Mouse (Mus musculus) stomach, postnatal 0 days (tissue): ENCODE measurements around the gene Brd3. TPM values are rescaled to one million over a fixed set of nuclear protein-coding genes. Genes with fewer than 3 reads are reported as not detected.
"Not testable (repeated sequence)": the region's sequence is repeated elsewhere in the genome, so short reads cannot be mapped to it uniquely, and the experiment has no call there.

ENCODE experiments used
- ATAC-seq: fragments of 200-750 bp; cut with Nextera tagmentation; 2 replicates; pipeline ENCODE4 v1.8.0; 2017; ENCODE audit not compliant: low FRiP score, low TSS enrichment
- DNase-seq: peaks from one replicate; pipeline ENCODE4 v3.0.0-alpha.2; 2016; ENCODE audit warnings: low spot score
- H3K27ac ChIP-seq: fragments of 300-500 bp; sonication (generic); replicated peaks from 2 replicates; pipeline ENCODE4 v1.5.1; 2014; ENCODE audit warnings: mild to moderate bottlenecking, control low read depth
- H3K27me3 ChIP-seq: fragments of 300-500 bp; sonication (generic); 2 replicates; pipeline ENCODE4 v1.6.1; 2014; ENCODE audit warnings: low read length; ENCODE audit not compliant: control insufficient read depth, insufficient read depth
- H3K36me3 ChIP-seq: fragments of 300-500 bp; sonication (generic); 2 replicates; pipeline ENCODE4 v1.6.1; 2014; ENCODE audit warnings: low read length, mixed read lengths; ENCODE audit not compliant: control insufficient read depth, insufficient read depth
- H3K4me1 ChIP-seq: fragments of 300-500 bp; sonication (generic); replicated peaks from 2 replicates; pipeline ENCODE4 v1.6.1; 2014; ENCODE audit warnings: antibody characterized with exemption; ENCODE audit not compliant: control insufficient read depth, insufficient read depth
- H3K4me2 ChIP-seq: fragments of 300-500 bp; sonication (generic); replicated peaks from 2 replicates; pipeline ENCODE4 v1.6.1; 2014; ENCODE audit warnings: low read depth, mild to moderate bottlenecking, control low read depth, moderate library complexity
- H3K4me3 ChIP-seq: fragments of 300-500 bp; sonication (generic); 2 replicates; pipeline ENCODE4 v1.5.1; 2014; ENCODE audit warnings: low read depth, low read length, control low read depth
- H3K9ac ChIP-seq: fragments of 300-500 bp; sonication (generic); 2 replicates; pipeline ENCODE4 v1.6.1; 2014; ENCODE audit warnings: mild to moderate bottlenecking, low read length, control low read depth, mixed read lengths
- H3K9me3 ChIP-seq: fragments of 300-500 bp; sonication (generic); 2 replicates; pipeline ENCODE4 v1.6.1; 2016; ENCODE audit warnings: low read length; ENCODE audit not compliant: control insufficient read depth
- CTCF ChIP-seq: IDR thresholded peaks from 2 replicates; pipeline ENCODE4 v1.5.1; 2016; ENCODE audit warnings: antibody characterized with exemption, low read depth, mild to moderate bottlenecking, moderate library complexity
- EP300 ChIP-seq: optimal IDR thresholded peaks from 2 replicates; pipeline ENCODE3; 2016; ENCODE audit warnings: antibody characterized with exemption
- WGBS: fragments of 180-500 bp; shearing (Covaris S2); extraction: QIAGEN DNeasy Blood & Tissue Kit; methylation state at CpG from one replicate; pipeline ENCODE4 v1.1.7; 2014; 5-methylcytosine and 5-hydroxymethylcytosine counted together
- polyA plus RNA-seq: library from polyadenylated mRNA; unstranded; fragments of >200 nt; fragmentation: Nextera tagmentation; extraction: Ambion mirVana; gene quantifications from 2 replicates; pipeline ENCODE4 v1.2.1, GENCODE M21; 2015

The Brd3 gene
- polyA plus RNA-seq, 1 experiment from 2014 or later = 41.0 TPM

DNA sequence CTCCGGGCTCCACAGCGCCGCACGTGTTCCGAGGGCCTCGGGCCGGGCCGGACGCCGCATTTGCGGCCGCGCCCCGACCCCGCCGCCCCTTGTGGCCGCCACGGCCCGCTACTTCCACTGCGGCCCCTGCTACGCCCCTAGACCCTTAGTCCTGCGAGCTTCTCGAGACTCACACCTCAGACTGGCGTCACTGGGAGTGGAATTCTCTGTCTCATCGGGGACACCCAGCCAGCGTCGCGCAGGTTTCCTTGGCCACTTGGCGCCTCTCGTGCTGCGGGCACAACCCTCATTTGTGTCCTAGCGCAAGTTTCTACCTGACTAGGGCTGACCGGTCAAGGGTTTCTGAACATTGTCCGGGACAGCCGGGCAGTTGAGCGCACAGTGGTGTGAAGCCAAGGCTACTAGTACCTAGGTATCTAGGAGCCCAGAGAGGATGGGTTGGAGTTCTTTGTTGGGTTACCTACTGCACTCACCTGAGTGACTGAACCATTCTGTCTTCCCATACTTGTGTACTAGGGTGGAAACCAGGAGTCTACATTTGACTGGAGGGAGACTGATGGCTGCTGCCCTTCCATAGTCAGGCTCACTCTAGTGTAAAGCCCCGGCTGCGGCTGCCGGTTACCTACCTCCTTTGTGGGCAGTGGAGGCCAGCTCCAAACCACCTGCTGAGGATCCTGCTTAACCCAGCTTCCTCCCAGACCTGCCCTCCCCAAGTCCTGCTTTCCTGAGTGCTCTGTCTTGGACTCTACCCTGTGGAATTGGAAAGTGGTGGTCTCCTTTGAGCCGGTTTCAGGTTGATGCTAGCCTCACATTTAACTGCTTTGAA is 8.1 kb upstream of the Brd3 start:
- ATAC-seq (peak; percentile 6), DNase-seq (peak; percentile 27)
- H3K9me3 ChIP-seq = no peaks in the 10 kb centered on the region
- H3K27me3 ChIP-seq = no peaks in the 10 kb centered on the region
- H3K36me3 ChIP-seq = 0 out of 2 replicates have a peak, but pooled peaks cover 2% of the 10 kb centered on the region
- under 1% methylated on average over 40 of the region's 40 CpGs for WGBS
- peak overlapping the region; percentile 89 for H3K27ac ChIP-seq
- peak overlapping the region; percentile 89 for H3K4me2 ChIP-seq
- peaks cover 10% of the 10 kb centered on the region for H3K4me1 ChIP-seq
- H3K4me3 ChIP-seq = peak overlapping the region; percentile 82
- TF ChIP-seq CTCF = no peak
- no peak for TF ChIP-seq EP300
- peak overlapping the region; percentile 87 for H3K9ac ChIP-seq

DNA sequence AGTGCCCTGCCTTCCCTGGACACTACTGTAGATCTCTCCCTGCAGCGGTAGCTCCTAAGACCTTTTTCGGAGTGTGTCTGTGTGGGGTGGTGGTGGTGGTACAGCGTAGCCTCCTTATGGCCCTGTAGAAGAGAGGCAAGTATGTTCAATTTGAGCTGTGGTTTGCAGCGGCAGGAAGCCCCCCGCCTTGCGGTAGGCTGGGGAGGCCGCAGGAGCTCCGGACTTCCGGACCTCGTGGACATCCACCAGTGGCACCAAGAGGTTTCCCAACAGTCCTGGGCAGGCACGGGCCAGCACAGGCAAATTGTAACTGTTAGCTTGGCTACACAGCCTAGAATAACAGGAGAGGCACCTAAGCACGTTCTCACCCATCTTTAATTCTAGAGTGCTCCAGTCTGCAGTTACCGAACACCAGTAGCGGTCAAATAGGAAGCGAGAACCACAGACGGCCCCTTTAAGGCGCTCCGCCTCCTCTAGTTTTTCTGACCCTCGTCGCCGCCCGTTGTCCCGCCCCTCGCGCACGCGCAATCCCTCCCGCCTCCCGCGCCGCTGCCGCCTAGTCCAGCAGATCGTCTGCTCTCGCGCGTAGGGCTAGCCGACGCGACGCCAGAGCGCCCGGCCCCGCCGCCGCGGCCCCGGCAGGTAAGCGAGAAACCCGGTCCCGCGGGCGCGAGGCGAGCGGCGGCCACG is 7.3 kb upstream of the Brd3 start, which contains the start of gene Wdr5:
Wdr5 (plus strand) TSS at position 519 of the 690 bp plus-strand sequence.
- Histone ChIP-seq H3K9ac (peak within 1 kb of the TSS; percentile 87), H3K27me3 (no peaks in the 10 kb centered on the region), H3K27ac (peak within 1 kb of the TSS; percentile 89), H3K4me1 (peaks cover 10% of the 10 kb centered on the region), H3K4me3 (peak within 1 kb of the TSS; percentile 82), H3K4me2 (peak within 1 kb of the TSS; percentile 89), H3K9me3 (no peaks in the 10 kb centered on the region), H3K36me3 (0 out of 2 replicates have a peak, but pooled peaks cover 2% of the 10 kb centered on the region)
- DNase-seq (peak; percentile 96), ATAC-seq (peak; percentile 93)
- under 1% methylated on average over 57 of the region's 57 CpGs for WGBS
- peak; percentile 81 for TF ChIP-seq CTCF
- no peak for TF ChIP-seq EP300

DNA sequence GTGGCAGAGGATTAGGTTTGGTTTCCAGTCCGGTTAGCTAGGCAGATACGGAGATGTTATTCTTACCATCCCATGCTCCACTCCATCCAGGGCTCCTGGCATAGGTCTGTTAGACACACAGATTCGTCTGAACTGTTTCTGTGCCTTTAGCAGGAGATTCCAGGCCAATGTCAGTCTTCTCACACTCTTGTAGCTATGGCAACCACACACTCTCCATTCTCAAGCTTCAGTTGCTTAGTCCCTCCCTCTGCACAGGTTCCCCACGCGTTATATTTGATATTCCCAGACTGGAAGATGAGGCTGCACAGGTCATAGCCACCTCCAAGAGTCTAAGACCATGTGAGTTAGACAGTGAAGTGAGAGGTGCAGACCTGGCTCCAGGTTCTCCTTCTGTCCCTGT is 6.4 kb upstream of the Brd3 start:
- Histone ChIP-seq H3K9me3 (no peaks in the 10 kb centered on the region), H3K4me1 (peaks cover 10% of the 10 kb centered on the region), H3K4me2 (peak overlapping the region; percentile 89), H3K4me3 (peak overlapping the region; percentile 82), H3K27ac (peak overlapping the region; percentile 89), H3K27me3 (no peaks in the 10 kb centered on the region), H3K36me3 (0 out of 2 replicates have a peak, but pooled peaks cover 2% of the 10 kb centered on the region), H3K9ac (peak overlapping the region; percentile 87)
- DNase-seq = no peak
- ATAC-seq = no peak
- TF ChIP-seq CTCF (no peak), EP300 (no peak)
- WGBS = 59% methylated on average over 5 of the region's 5 CpGs

DNA sequence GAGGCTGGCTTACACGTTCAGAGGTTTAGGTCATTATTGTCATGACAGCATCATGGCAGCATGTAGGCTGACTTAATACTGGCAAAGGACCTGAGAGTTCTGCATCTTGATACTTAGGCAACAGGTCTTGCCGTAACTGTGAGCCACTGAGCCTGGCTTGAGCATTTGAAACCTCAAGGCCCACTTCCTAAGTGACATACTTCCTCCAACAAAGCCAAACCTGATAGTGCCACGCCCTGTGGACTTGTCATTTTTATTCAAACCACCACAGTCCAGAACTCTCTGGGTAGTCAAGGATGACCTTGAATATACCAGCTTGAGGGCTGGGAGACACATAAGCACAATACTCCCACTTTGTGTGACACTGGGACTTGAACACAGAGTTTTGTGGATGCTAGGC is 5.4 kb upstream of the Brd3 start:
- 93% methylated on average over 3 of the region's 3 CpGs for WGBS

DNA sequence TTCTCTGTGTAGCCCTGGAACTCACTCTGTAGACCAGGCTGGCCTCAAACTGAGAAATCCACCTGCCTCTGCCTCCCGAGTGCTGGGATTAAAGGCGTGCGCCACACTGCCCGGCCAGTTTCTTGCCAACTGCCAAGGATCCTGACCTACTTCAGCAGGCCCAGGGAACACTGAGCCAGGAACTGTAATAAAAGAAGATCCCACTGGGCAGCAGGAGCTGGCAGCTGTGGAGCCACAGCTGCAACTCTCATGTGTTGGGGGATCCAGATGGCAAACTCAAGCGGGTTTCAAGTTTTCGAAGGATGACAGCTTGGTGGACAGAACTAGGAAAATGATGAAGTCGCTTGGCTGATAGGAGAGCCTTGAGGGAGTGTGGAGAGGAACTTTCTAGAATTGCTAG is 3.2 kb upstream of the Brd3 start:
- no peaks in the 10 kb centered on the region for H3K27me3 ChIP-seq
- H3K4me1 ChIP-seq = peaks cover 4% of the 10 kb centered on the region; the same call in 1 of the 2 replicates
- DNase-seq = no peak
- TF ChIP-seq CTCF = no peak
- no peak for TF ChIP-seq EP300
- no peak for ATAC-seq
- H3K9ac ChIP-seq = no peak overlapping the region
- H3K4me3 ChIP-seq = no peak overlapping the region
- H3K4me2 ChIP-seq = no peak overlapping the region
- no peak overlapping the region for H3K27ac ChIP-seq
- no peaks in the 10 kb centered on the region for H3K36me3 ChIP-seq
- H3K9me3 ChIP-seq = no peaks in the 10 kb centered on the region
- 90% methylated on average over 7 of the region's 7 CpGs for WGBS

More for the DNA sequence above, 5.4 kb upstream of the Brd3 start:
- Histone ChIP-seq H3K4me1 (peaks cover 10% of the 10 kb centered on the region), H3K27me3 (no peaks in the 10 kb centered on the region), H3K27ac (no peak overlapping the region), H3K4me2 (no peak overlapping the region), H3K4me3 (no peak overlapping the region), H3K9me3 (no peaks in the 10 kb centered on the region), H3K9ac (no peak overlapping the region), H3K36me3 (no peaks in the 10 kb centered on the region)
- TF ChIP-seq EP300 (no peak), CTCF (no peak)
- ATAC-seq (no peak), DNase-seq (no peak)

DNA sequence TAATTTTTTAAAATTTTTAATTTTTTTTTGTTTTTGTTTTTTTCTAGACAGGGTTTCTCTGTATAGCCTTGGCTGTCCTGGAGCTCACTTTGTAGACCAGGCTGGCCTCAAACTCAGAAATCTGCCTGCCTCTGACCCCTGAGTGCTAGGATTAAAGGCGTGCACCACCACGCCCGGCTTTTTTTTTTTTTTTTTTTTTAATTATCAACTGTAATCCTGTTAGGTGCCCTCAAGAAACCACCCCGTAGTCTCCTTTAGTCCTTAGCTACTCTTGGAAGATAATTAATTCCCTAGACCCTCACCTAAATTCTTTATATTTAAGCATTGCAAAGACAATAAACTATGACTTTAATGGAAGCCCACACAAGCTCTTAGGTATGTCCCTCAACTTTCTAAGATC is 804 bp downstream of the Brd3 start:
- not testable (repeated sequence) for H3K4me1 ChIP-seq, DNase-seq, H3K4me2 ChIP-seq, H3K9me3 ChIP-seq, H3K27ac ChIP-seq, H3K4me3 ChIP-seq, H3K9ac ChIP-seq, H3K36me3 ChIP-seq, ATAC-seq, H3K27me3 ChIP-seq
- WGBS = 71% methylated on average over 4 of the region's 4 CpGs
